Mouse (Mus musculus): ENCODE measurements around the gene Gng13.

- TF ChIP-seq CTCF (IDR thresholded peaks at IDR 0.05; ENCODE audit: borderline replicate concordance, extremely low read depth, insufficient read depth, insufficient read length) (no peak), POLR2A (IDR thresholded peaks at IDR 0.05; ENCODE audit: borderline replicate concordance, extremely low read depth, insufficient read depth, insufficient read length, poor library complexity, severe bottlenecking) (no peak)
These were observed 43.2 kb downstream of the Gng13 start for GRCm38 (mm10) chr17:25760148-25760547.

Data from brain, embryonic 14.5 days (tissue).